Mouse (Mus musculus) midbrain, embryonic 11.5 days (tissue): ENCODE measurements around the gene Acot3. TPM values are rescaled to one million over a fixed set of nuclear protein-coding genes. Genes with fewer than 3 reads are reported as not detected.
"Not testable (repeated sequence)": the region's sequence is repeated elsewhere in the genome, so short reads cannot be mapped to it uniquely, and the experiment has no call there.

Experiments used
- ATAC-seq: fragments of 200-750 bp; cut with Nextera tagmentation; 2 replicates; pipeline ENCODE4 v1.8.0; 2017; ENCODE audit warnings: moderate TSS enrichment, moderate library complexity; ENCODE audit not compliant: low FRiP score
- DNase-seq: peaks from one replicate; pipeline ENCODE4 v3.0.0; 2015; ENCODE audit warnings: low spot score; ENCODE audit errors: missing footprints
- H3K27ac ChIP-seq: fragments of 300-500 bp; sonication (generic); 2 replicates; pipeline ENCODE4 v1.5.1; 2014; ENCODE audit warnings: low read depth, low read length
- H3K27me3 ChIP-seq: fragments of 300-500 bp; sonication (generic); 2 replicates; pipeline ENCODE4 v1.6.1; 2014; ENCODE audit warnings: mild to moderate bottlenecking, low read length, moderate library complexity, mixed read lengths; ENCODE audit not compliant: control insufficient read depth, insufficient read depth
- H3K36me3 ChIP-seq: fragments of 300-500 bp; sonication (generic); 2 replicates; pipeline ENCODE4 v1.6.1; 2014; ENCODE audit warnings: mild to moderate bottlenecking, low read length, moderate library complexity, mixed read lengths; ENCODE audit not compliant: control insufficient read depth, insufficient read depth
- H3K4me1 ChIP-seq: fragments of 300-500 bp; sonication (generic); 2 replicates; pipeline ENCODE4 v1.6.1; 2014; ENCODE audit warnings: low read length; ENCODE audit not compliant: control insufficient read depth, insufficient read depth
- H3K4me2 ChIP-seq: fragments of 300-500 bp; sonication (generic); 2 replicates; pipeline ENCODE4 v1.6.1; 2014; ENCODE audit warnings: mild to moderate bottlenecking, moderate library complexity
- H3K4me3 ChIP-seq: fragments of 300-500 bp; sonication (generic); 2 replicates; pipeline ENCODE4 v1.5.1; 2014; ENCODE audit warnings: low read depth, low read length
- H3K9ac ChIP-seq: fragments of 300-500 bp; sonication (generic); 2 replicates; pipeline ENCODE4 v1.6.1; 2014; ENCODE audit warnings: low read length
- H3K9me3 ChIP-seq: fragments of 300-500 bp; sonication (generic); 2 replicates; pipeline ENCODE4 v1.6.1; 2016; ENCODE audit warnings: low read length; ENCODE audit not compliant: control insufficient read depth
- WGBS: fragments of 180-500 bp; shearing (Covaris S2); extraction: QIAGEN DNeasy Blood & Tissue Kit; methylation state at CpG from one replicate; pipeline ENCODE4 v1.1.7; 2014; 5-methylcytosine and 5-hydroxymethylcytosine counted together
- polyA plus RNA-seq: library from polyadenylated mRNA; unstranded; fragments of >200 nt; fragmentation: Nextera tagmentation; extraction: Ambion mirVana; gene quantifications from 2 replicates; pipeline ENCODE4 v1.2.1, GENCODE M21; 2014

Acot3 gene
- polyA plus RNA-seq, 1 experiment from 2014 or later, result 0.18 TPM

- peak; percentile 85 for DNase-seq
- Histone ChIP-seq H3K4me2 (peak within 1 kb of the TSS; percentile 35), H3K4me3 (peak within 1 kb of the TSS; percentile 23), H3K27me3 (peaks cover 23% of the 10 kb centered on the region), H3K4me1 (no peaks in the 10 kb centered on the region), H3K36me3 (no peaks in the 10 kb centered on the region), H3K27ac (no peak within 1 kb of the TSS), H3K9me3 (no peaks in the 10 kb centered on the region), H3K9ac (no peak within 1 kb of the TSS)
- 58% methylated on average over 9 of the region's 9 CpGs for WGBS
- no peak for ATAC-seq
These were observed 17.0 kb downstream of the Acot3 start, which contains the start of gene Acot5 for GRCm38 (mm10) chr12:84068986-84069385. Acot5 (plus strand) TSS chr12:84069325.

GRCm38 (mm10) chr12:84069582-84069981 is 17.6 kb downstream of the Acot3 start:
- peak overlapping the region; percentile 23 for H3K4me3 ChIP-seq
- not testable (repeated sequence) for H3K9me3 ChIP-seq, H3K9ac ChIP-seq, DNase-seq, H3K27ac ChIP-seq, H3K36me3 ChIP-seq, ATAC-seq, H3K4me1 ChIP-seq
- 1% methylated on average over 39 of the region's 52 CpGs for WGBS
- peak overlapping the region; percentile 35 for H3K4me2 ChIP-seq
- peaks cover 23% of the 10 kb centered on the region for H3K27me3 ChIP-seq

- no peak for DNase-seq
- Histone ChIP-seq H3K27ac (no peak overlapping the region), H3K9me3 (no peaks in the 10 kb centered on the region), H3K4me2 (no peak overlapping the region), H3K27me3 (peaks cover 23% of the 10 kb centered on the region), H3K4me3 (no peak overlapping the region), H3K4me1 (no peaks in the 10 kb centered on the region), H3K9ac (no peak overlapping the region), H3K36me3 (no peaks in the 10 kb centered on the region)
- WGBS, result 92% methylated on average over 2 of the region's 2 CpGs
- no peak for ATAC-seq
These were observed 19.8 kb downstream of the Acot3 start for GRCm38 (mm10) chr12:84071696-84072095.

GRCm38 (mm10) chr12:84077371-84077990 is 25.5 kb downstream of the Acot3 start:
- no peak overlapping the region for H3K4me2 ChIP-seq
- H3K9me3 ChIP-seq, result no peaks in the 10 kb centered on the region
- H3K9ac ChIP-seq, result no peak overlapping the region
- no peaks in the 10 kb centered on the region for H3K4me1 ChIP-seq
- DNase-seq (no peak), ATAC-seq (no peak)
- H3K27ac ChIP-seq, result no peak overlapping the region
- H3K36me3 ChIP-seq, result no peaks in the 10 kb centered on the region
- H3K4me3 ChIP-seq, result no peak overlapping the region
- 87% methylated on average over 4 of the region's 4 CpGs for WGBS
- H3K27me3 ChIP-seq, result no peaks in the 10 kb centered on the region

- no peak overlapping the region for H3K4me3 ChIP-seq
- no peaks in the 10 kb centered on the region for H3K36me3 ChIP-seq
- H3K4me1 ChIP-seq, result no peaks in the 10 kb centered on the region
- ATAC-seq (no peak), DNase-seq (no peak)
- no peak overlapping the region for H3K27ac ChIP-seq
- 86% methylated on average over 2 of the region's 2 CpGs for WGBS
- H3K4me2 ChIP-seq, result no peak overlapping the region
- no peak overlapping the region for H3K9ac ChIP-seq
- no peaks in the 10 kb centered on the region for H3K27me3 ChIP-seq
- H3K9me3 ChIP-seq, result no peaks in the 10 kb centered on the region; the same call in 1 of the 2 replicates
These were observed 31.9 kb downstream of the Acot3 start for GRCm38 (mm10) chr12:84083842-84084241.

- Histone ChIP-seq H3K4me1 (no peaks in the 10 kb centered on the region), H3K36me3 (no peaks in the 10 kb centered on the region), H3K4me3 (no peak overlapping the region), H3K4me2 (no peak overlapping the region), H3K27ac (no peak overlapping the region), H3K9ac (no peak overlapping the region), H3K27me3 (no peaks in the 10 kb centered on the region), H3K9me3 (no peaks in the 10 kb centered on the region; the same call in 1 of the 2 replicates)
- ATAC-seq (no peak), DNase-seq (no peak)
- WGBS, result 90% methylated on average over 4 of the region's 4 CpGs
These were observed 32.6 kb downstream of the Acot3 start for GRCm38 (mm10) chr12:84084581-84084980.

GRCm38 (mm10) chr12:84094666-84095065 is 42.7 kb downstream of the Acot3 start:
- 89% methylated on average over 5 of the region's 5 CpGs for WGBS
- not testable (repeated sequence) for ATAC-seq, H3K27ac ChIP-seq, H3K27me3 ChIP-seq, H3K4me1 ChIP-seq, DNase-seq, H3K36me3 ChIP-seq, H3K4me2 ChIP-seq, H3K9me3 ChIP-seq, H3K4me3 ChIP-seq, H3K9ac ChIP-seq

GRCm38 (mm10) chr12:84099605-84100004 is 47.7 kb downstream of the Acot3 start:
- no peak overlapping the region for H3K27ac ChIP-seq
- 91% methylated on average over 2 of the region's 2 CpGs for WGBS
- DNase-seq (no peak), ATAC-seq (no peak)
- H3K27me3 ChIP-seq, result no peaks in the 10 kb centered on the region
- no peaks in the 10 kb centered on the region for H3K36me3 ChIP-seq
- no peaks in the 10 kb centered on the region for H3K4me1 ChIP-seq
- H3K9ac ChIP-seq, result no peak overlapping the region
- H3K4me2 ChIP-seq, result no peak overlapping the region
- no peak overlapping the region for H3K4me3 ChIP-seq
- H3K9me3 ChIP-seq, result no peaks in the 10 kb centered on the region; the same call in 1 of the 2 replicates

GRCm38 (mm10) chr12:84100071-84100470 is 48.1 kb downstream of the Acot3 start:
- H3K4me2 ChIP-seq, result peak overlapping the region; percentile 78
- no peaks in the 10 kb centered on the region for H3K27me3 ChIP-seq
- WGBS, result 80% methylated on average over 1 of the region's 1 CpGs
- DNase-seq (no peak), ATAC-seq (no peak)
- no peak overlapping the region for H3K9ac ChIP-seq
- no peak overlapping the region; the same call in 1 of the 2 replicates for H3K4me3 ChIP-seq
- no peaks in the 10 kb centered on the region for H3K36me3 ChIP-seq
- no peak overlapping the region for H3K27ac ChIP-seq
- no peaks in the 10 kb centered on the region for H3K4me1 ChIP-seq
- H3K9me3 ChIP-seq, result no peaks in the 10 kb centered on the region; the same call in 1 of the 2 replicates
